Mouse (Mus musculus) urinary bladder, postnatal 10 days (tissue): ENCODE data around the gene Vps9d1.
"Not testable (repeated sequence)": the region's sequence is repeated elsewhere in the genome, so short reads cannot be mapped to it uniquely, and the experiment has no call there.

ENCODE experiments used
- DNase-seq: peaks from one replicate; pipeline ENCODE4 v3.0.0; 2022; ENCODE audit warnings: low spot score

Vps9d1 gene

DNA sequence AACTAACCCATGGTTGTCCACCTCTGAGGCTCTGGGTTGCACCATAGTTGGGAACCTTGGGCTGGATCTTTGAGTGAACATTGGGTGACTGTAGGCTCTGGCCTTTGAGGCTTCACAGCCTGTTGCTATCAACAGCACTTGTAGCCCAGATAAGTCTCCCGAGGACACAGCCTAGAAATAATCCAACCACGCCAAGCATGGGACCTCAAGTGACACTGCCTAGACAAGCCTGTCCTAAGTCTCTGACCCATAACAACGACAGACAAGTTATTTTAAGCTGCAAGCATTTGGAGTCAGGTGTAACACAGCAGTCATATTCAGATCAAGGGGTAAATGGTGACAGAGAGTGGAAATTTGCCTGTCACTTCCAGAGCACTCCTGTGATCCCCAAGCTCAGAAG, 38.7 kb downstream of the Vps9d1 start:
- no peak for DNase-seq

DNA sequence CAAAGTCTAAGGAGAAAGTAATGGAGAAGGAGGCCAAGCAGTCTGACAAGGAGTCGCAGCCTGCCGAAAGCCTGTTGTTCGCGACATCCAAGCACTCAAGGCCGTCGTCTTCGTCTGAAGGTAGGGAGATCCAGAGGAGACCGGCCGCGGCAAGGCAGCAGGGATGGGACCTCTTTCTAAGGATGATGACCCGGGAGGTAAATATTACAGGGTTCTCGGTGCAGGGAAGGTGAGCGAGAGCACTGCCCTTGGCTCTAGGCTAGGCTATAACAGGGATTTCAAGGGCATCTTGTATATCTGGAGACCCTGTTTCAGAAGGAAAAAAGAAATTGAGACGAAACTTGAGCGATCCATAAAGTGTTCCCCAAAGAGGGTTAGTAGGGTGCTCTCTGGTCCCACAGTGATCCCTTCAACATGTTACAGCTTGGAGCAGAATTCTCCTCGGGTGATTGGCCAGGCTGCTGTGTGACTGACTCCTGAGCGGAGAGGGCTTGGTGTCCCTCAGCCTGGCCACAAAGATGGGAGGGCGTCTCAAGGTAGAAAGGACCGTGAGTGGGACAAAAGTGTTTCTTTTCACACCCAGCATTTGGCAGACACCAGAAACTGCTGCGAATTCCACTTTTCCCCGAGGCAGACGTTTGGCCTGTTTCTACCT, 40.9 kb downstream of the Vps9d1 start:
- DNase-seq, result no peak

DNA sequence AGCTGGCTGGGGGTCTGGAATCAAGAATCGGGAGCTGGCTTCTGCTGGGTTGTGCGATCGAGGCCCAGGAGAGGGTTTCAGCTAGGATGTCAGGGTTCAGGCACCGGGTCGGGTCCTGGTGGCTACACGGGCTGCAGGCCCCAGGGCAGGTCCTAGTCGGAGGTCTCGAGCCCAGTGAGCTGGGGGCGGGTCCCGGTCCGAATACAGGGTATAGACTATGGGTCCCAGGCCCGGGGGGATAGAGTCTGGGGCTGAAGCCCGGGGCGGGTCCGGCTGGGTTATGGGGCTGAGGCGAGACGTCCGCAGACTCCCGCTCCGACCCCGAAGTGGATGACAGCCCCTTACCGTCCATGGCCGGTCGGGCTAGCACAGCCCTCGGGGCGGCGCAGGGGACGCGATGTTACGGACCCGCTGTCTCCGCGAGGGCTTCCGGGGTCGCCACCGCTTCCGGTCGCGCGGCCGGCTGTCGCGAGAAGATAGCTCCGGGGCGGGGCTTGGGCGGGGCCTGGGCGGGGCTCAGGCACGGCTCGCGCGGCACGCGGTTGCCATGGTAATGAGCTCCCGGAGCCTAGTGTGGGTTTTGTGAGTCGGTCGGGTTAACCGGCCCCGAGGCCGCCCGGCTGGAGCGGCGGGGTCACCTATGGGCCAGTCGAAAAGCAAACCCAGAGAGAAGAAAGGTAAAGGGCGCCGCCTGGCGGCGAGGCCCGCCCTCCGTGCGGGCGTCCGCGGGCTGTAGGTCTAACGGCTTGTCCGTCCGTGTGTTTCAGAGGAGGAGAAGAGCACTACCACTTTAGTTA, 41.6 kb downstream of the Vps9d1 start, which contains the start of the genes Chmp1a and Spata33:
TSS of gene Chmp1a (minus strand) at position 443 of the 797 bp plus-strand sequence.
TSS of gene Spata33 (plus strand) at position 512 of the 797 bp plus-strand sequence.
- peak; percentile 71 for DNase-seq

- DNase-seq, result no peak
These were observed 42.3 kb downstream of the Vps9d1 start for GRCm38 (mm10) chr8:123211876-123212275.

- DNase-seq, result no peak
These were observed 50.6 kb downstream of the Vps9d1 start for GRCm38 (mm10) chr8:123203571-123203970.

GRCm38 (mm10) chr8:123202288-123202687, 51.9 kb downstream of the Vps9d1 start:
- DNase-seq, result peak; percentile 31

GRCm38 (mm10) chr8:123199864-123200263, 54.3 kb downstream of the Vps9d1 start:
- DNase-seq, result no peak

DNA sequence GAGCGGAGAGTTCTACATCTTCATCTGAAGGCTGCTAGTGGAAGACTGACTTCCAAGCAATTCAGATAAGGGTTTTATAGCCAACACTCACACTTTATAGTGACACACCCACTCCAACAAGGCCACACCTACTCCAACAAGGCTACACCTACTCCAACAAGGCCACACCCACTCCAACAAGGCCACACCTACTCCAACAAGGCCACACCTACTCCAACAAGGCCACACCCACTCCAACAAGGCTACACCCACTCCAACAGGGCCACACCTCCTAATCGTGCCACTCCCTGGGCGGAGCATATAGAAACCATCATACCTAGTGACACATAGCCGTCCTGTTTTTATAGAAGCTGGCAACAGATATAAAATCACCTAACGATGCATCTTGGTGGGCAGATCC, 57.1 kb downstream of the Vps9d1 start:
- not testable (repeated sequence) for DNase-seq

DNA sequence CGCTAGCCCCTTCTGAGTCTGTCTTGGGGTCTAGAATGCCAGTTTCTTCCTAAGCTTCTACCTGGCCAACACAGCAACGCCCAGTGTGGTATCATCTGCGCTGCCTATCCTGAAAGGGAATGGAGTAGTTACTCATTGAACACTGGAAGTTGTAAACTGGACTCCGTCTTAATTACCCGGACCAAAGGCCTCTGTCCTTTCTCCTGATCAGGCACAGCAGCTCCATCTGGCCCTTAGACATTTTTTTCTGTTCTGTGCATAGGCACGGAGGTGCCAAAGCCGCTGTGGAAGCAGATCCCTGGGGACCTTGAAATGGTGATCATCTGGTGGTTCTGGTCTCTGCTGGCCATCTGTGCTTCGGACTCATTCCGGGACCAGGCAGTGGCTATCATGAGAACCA, 60.4 kb downstream of the Vps9d1 start:
- DNase-seq, result no peak
